Mouse (Mus musculus): ENCODE data around the gene Tmem234. TPM values are rescaled to one million over a fixed set of nuclear protein-coding genes. Genes with fewer than 3 reads are reported as not detected.

The Tmem234 gene
- total and polyA plus RNA-seq, 3 experiments, result 104 to 207 (median 155) TPM

GRCm38 (mm10) chr4:129570028-129570427 lies 30.4 kb upstream of the Tmem234 start:
- no peak for DNase-seq (ENCODE audit: low spot score)
- Histone ChIP-seq H3K9me3 (replicated peaks) (no peaks in the 10 kb centered on the region), H3K4me1 (ENCODE audit: insufficient read depth, low read depth, low read length) (peaks cover 11% of the 10 kb centered on the region), H3K36me3 (replicated peaks) (no peaks in the 10 kb centered on the region), H3K4me3 (ENCODE audit: low read depth, low read length) (no peak overlapping the region), H3K27me3 (ENCODE audit: insufficient read depth, low read length) (peaks cover 46% of the 10 kb centered on the region)
- TF ChIP-seq POLR2AphosphoS5 (IDR thresholded peaks at IDR 0.05; ENCODE audit: insufficient replicate concordance, low read depth, low read length) (no peak), GATA2 (IDR thresholded peaks at IDR 0.05; ENCODE audit: borderline replicate concordance, low read depth, low read length) (no peak), TAL1 (conservative IDR thresholded peaks at IDR 0.05; ENCODE audit: low read depth, low read length) (no peak), CTCF (IDR thresholded peaks at IDR 0.05; ENCODE audit: low read depth, low read length) (no peak), GATA1 (IDR thresholded peaks at IDR 0.05; ENCODE audit: borderline replicate concordance, low read length) (no peak)
- ATAC-seq (ENCODE audit: extremely low read depth, insufficient number of reproducible peaks, low FRiP score, poor library complexity, severe bottlenecking), result no peak

GRCm38 (mm10) chr4:129571551-129572084 lies 28.9 kb upstream of the Tmem234 start:
- Histone ChIP-seq H3K27me3 (ENCODE audit: insufficient read depth, low read length) (peaks cover 49% of the 10 kb centered on the region), H3K9me3 (replicated peaks) (no peaks in the 10 kb centered on the region), H3K36me3 (replicated peaks) (no peaks in the 10 kb centered on the region), H3K4me3 (ENCODE audit: low read depth, low read length) (no peak overlapping the region), H3K4me1 (ENCODE audit: insufficient read depth, low read depth, low read length) (peaks cover 14% of the 10 kb centered on the region)
- TF ChIP-seq TAL1 (conservative IDR thresholded peaks at IDR 0.05; ENCODE audit: low read depth, low read length) (no peak), CTCF (IDR thresholded peaks at IDR 0.05; ENCODE audit: low read depth, low read length) (no peak), POLR2AphosphoS5 (IDR thresholded peaks at IDR 0.05; ENCODE audit: insufficient replicate concordance, low read depth, low read length) (no peak), GATA2 (IDR thresholded peaks at IDR 0.05; ENCODE audit: borderline replicate concordance, low read depth, low read length) (no peak), GATA1 (IDR thresholded peaks at IDR 0.05; ENCODE audit: borderline replicate concordance, low read length) (no peak)
- ATAC-seq (ENCODE audit: extremely low read depth, insufficient number of reproducible peaks, low FRiP score, poor library complexity, severe bottlenecking), result no peak
- DNase-seq (ENCODE audit: low spot score), result no peak

GRCm38 (mm10) chr4:129572236-129573092 lies 28.0 kb upstream of the Tmem234 start:
- no peaks in the 10 kb centered on the region for H3K9me3 ChIP-seq (replicated peaks)
- H3K27me3 ChIP-seq (ENCODE audit: insufficient read depth, low read length), result peaks cover 51% of the 10 kb centered on the region
- DNase-seq (ENCODE audit: low spot score) (no peak), ATAC-seq (ENCODE audit: extremely low read depth, insufficient number of reproducible peaks, low FRiP score, poor library complexity, severe bottlenecking) (no peak)
- H3K4me3 ChIP-seq (ENCODE audit: low read depth, low read length), result no peak overlapping the region
- TF ChIP-seq POLR2AphosphoS5 (IDR thresholded peaks at IDR 0.05; ENCODE audit: insufficient replicate concordance, low read depth, low read length) (no peak), CTCF (IDR thresholded peaks at IDR 0.05; ENCODE audit: low read depth, low read length) (no peak), GATA1 (IDR thresholded peaks at IDR 0.05; ENCODE audit: borderline replicate concordance, low read length) (no peak), TAL1 (conservative IDR thresholded peaks at IDR 0.05; ENCODE audit: low read depth, low read length) (no peak), GATA2 (IDR thresholded peaks at IDR 0.05; ENCODE audit: borderline replicate concordance, low read depth, low read length) (no peak)
- no peaks in the 10 kb centered on the region for H3K36me3 ChIP-seq (replicated peaks)
- peaks cover 21% of the 10 kb centered on the region for H3K4me1 ChIP-seq (ENCODE audit: insufficient read depth, low read depth, low read length)

- Histone ChIP-seq H3K36me3 (replicated peaks) (no peaks in the 10 kb centered on the region), H3K4me1 (ENCODE audit: insufficient read depth, low read depth, low read length) (peaks cover 21% of the 10 kb centered on the region), H3K4me3 (ENCODE audit: low read depth, low read length) (no peak overlapping the region), H3K27me3 (ENCODE audit: insufficient read depth, low read length) (peaks cover 54% of the 10 kb centered on the region), H3K9me3 (replicated peaks) (no peaks in the 10 kb centered on the region)
- TF ChIP-seq GATA2 (IDR thresholded peaks at IDR 0.05; ENCODE audit: borderline replicate concordance, low read depth, low read length) (no peak), POLR2AphosphoS5 (IDR thresholded peaks at IDR 0.05; ENCODE audit: insufficient replicate concordance, low read depth, low read length) (no peak), TAL1 (conservative IDR thresholded peaks at IDR 0.05; ENCODE audit: low read depth, low read length) (no peak), CTCF (IDR thresholded peaks at IDR 0.05; ENCODE audit: low read depth, low read length) (no peak), GATA1 (IDR thresholded peaks at IDR 0.05; ENCODE audit: borderline replicate concordance, low read length) (no peak)
- ATAC-seq (ENCODE audit: extremely low read depth, insufficient number of reproducible peaks, low FRiP score, poor library complexity, severe bottlenecking), result no peak
- no peak for DNase-seq (ENCODE audit: low spot score)
Observed at GRCm38 (mm10) chr4:129573093-129573370, 27.4 kb upstream of the Tmem234 start.

GRCm38 (mm10) chr4:129573430-129573829 lies 27.0 kb upstream of the Tmem234 start, which contains the start of gene Lck:
Gene Lck, minus strand, starts transcription at chr4:129573641.
- Histone ChIP-seq H3K4me3 (ENCODE audit: low read depth, low read length) (no peak within 1 kb of the TSS), H3K27me3 (ENCODE audit: insufficient read depth, low read length) (peaks cover 58% of the 10 kb centered on the region), H3K36me3 (replicated peaks) (no peaks in the 10 kb centered on the region), H3K4me1 (ENCODE audit: insufficient read depth, low read depth, low read length) (peaks cover 21% of the 10 kb centered on the region), H3K9me3 (replicated peaks) (no peaks in the 10 kb centered on the region)
- DNase-seq (ENCODE audit: low spot score) (no peak), ATAC-seq (ENCODE audit: extremely low read depth, insufficient number of reproducible peaks, low FRiP score, poor library complexity, severe bottlenecking) (no peak)
- TF ChIP-seq POLR2AphosphoS5 (IDR thresholded peaks at IDR 0.05; ENCODE audit: insufficient replicate concordance, low read depth, low read length), result no peak
- TF ChIP-seq CTCF (IDR thresholded peaks at IDR 0.05; ENCODE audit: low read depth, low read length), result no peak
- TF ChIP-seq GATA2 (IDR thresholded peaks at IDR 0.05; ENCODE audit: borderline replicate concordance, low read depth, low read length), result no peak
- no peak for TF ChIP-seq TAL1 (conservative IDR thresholded peaks at IDR 0.05; ENCODE audit: low read depth, low read length)
- no peak for TF ChIP-seq GATA1 (IDR thresholded peaks at IDR 0.05; ENCODE audit: borderline replicate concordance, low read length)

- DNase-seq (ENCODE audit: low spot score), result no peak
- peaks cover 58% of the 10 kb centered on the region for H3K27me3 ChIP-seq (ENCODE audit: insufficient read depth, low read length)
- peaks cover 21% of the 10 kb centered on the region for H3K4me1 ChIP-seq (ENCODE audit: insufficient read depth, low read depth, low read length)
- H3K36me3 ChIP-seq (replicated peaks), result no peaks in the 10 kb centered on the region
- peak; percentile 45; the same call in 1 of the 2 replicates for ATAC-seq (ENCODE audit: extremely low read depth, insufficient number of reproducible peaks, low FRiP score, poor library complexity, severe bottlenecking)
- TF ChIP-seq GATA1 (IDR thresholded peaks at IDR 0.05; ENCODE audit: borderline replicate concordance, low read length) (no peak), CTCF (IDR thresholded peaks at IDR 0.05; ENCODE audit: low read depth, low read length) (no peak), GATA2 (IDR thresholded peaks at IDR 0.05; ENCODE audit: borderline replicate concordance, low read depth, low read length) (no peak), TAL1 (conservative IDR thresholded peaks at IDR 0.05; ENCODE audit: low read depth, low read length) (no peak), POLR2AphosphoS5 (IDR thresholded peaks at IDR 0.05; ENCODE audit: insufficient replicate concordance, low read depth, low read length) (no peak)
- no peaks in the 10 kb centered on the region for H3K9me3 ChIP-seq (replicated peaks)
- H3K4me3 ChIP-seq (ENCODE audit: low read depth, low read length), result no peak overlapping the region
Observed at GRCm38 (mm10) chr4:129575171-129575844, 25.2 kb upstream of the Tmem234 start.

All from G1E (cell line).